Mouse (Mus musculus) bone marrow, adult 2 months (tissue): ENCODE data around the gene Cep128. TPM values are rescaled to one million over a fixed set of nuclear protein-coding genes. Genes with fewer than 3 reads are reported as not detected.
"Not testable (repeated sequence)": the region's sequence is repeated elsewhere in the genome, so short reads cannot be mapped to it uniquely, and the experiment has no call there.

Experiments used
- H3K27ac ChIP-seq: fragments of 200-500 bp; 2 replicates; pipeline ENCODE4 v1.5.1; 2012; ENCODE audit warnings: low read depth, mild to moderate bottlenecking, control low read depth, inconsistent platforms, low read length; ENCODE audit not compliant: control insufficient read depth, poor library complexity, insufficient read depth
- H3K4me1 ChIP-seq: fragments of 200-500 bp; 2 replicates; pipeline ENCODE4 v1.6.1; 2011; ENCODE audit warnings: low read length; ENCODE audit not compliant: control insufficient read depth, insufficient read depth
- H3K4me3 ChIP-seq: fragments of 200-500 bp; replicated peaks from 2 replicates; pipeline ENCODE3; 2011; ENCODE audit warnings: mild to moderate bottlenecking, low read depth, low read length, control low read depth; ENCODE audit not compliant: control insufficient read depth
- CTCF ChIP-seq: fragments of 200-500 bp; IDR thresholded peaks from 2 replicates; pipeline ENCODE4 v1.5.1; 2011; ENCODE audit warnings: low read length, control low read depth; ENCODE audit not compliant: control insufficient read depth, insufficient read depth
- POLR2A ChIP-seq: fragments of 200-500 bp; IDR thresholded peaks from 2 replicates; pipeline ENCODE4 v1.6.1; 2011; ENCODE audit warnings: low read depth, mild to moderate bottlenecking, control low read depth, low read length, borderline replicate concordance; ENCODE audit not compliant: control insufficient read depth
- WGBS: fragments of 180-500 bp; shearing (Covaris S2); methylation state at CpG from one replicate; pipeline ENCODE4 v1.1.7; 2018; 5-methylcytosine and 5-hydroxymethylcytosine counted together
- polyA plus RNA-seq: library from polyadenylated mRNA; stranded (reverse); fragments of >200 nt; gene quantifications from 2 replicates; pipeline ENCODE4 v1.2.4, GENCODE M21; 2011; ENCODE audit warnings: low replicate concordance; ENCODE audit not compliant: missing spikeins, insufficient read depth, insufficient read length

Gene Cep128
- polyA plus RNA-seq, 1 experiment, result 67.8 TPM

DNA sequence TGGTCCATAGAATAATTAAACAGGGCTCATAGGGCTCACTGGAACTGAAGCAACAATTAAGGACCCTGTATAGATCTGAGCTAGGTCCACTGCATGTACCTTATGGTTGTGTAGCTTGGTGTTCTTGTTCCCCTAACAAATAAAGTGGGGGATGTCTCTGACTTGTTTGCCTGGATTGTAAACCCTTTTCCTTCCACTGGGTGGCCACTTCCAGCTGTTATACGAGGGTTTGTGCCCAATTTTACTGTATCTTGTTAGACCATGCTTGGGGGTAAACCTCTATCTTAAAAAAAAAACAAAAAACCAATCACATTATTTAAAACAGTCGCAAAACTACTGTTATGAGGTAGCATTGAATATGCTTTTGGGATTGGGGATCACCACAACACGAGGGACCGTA lies 402.2 kb downstream of the Cep128 start:
- H3K27ac ChIP-seq, result no peak overlapping the region

DNA sequence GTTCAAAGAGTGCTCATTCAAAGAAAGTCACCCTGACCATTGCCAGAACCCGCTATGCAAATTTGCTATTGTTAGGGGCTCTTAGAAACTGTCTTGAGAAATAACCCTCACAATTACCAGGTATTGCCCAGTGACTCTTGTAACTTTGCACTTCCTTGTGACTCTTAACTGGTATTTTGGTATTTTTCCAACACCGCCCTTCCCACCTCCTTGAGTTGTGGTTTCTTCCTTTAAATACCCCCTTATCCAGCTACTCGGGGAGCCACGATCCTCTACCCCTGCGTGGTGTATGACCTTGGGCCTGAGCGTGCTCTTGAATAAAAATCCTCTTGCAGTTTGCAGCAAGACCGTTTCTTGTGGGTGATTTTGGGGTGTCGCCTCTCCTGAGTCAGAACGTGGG lies 407.8 kb downstream of the Cep128 start:
- not testable (repeated sequence) for H3K4me3 ChIP-seq, H3K27ac ChIP-seq, H3K4me1 ChIP-seq
- 83% methylated on average over 9 of the region's 9 CpGs for WGBS

More for the DNA sequence above, 402.2 kb downstream of the Cep128 start:
- WGBS, result 70% methylated on average over 4 of the region's 4 CpGs
- TF ChIP-seq POLR2A, result no peak
- TF ChIP-seq CTCF, result no peak
- no peak overlapping the region for H3K4me3 ChIP-seq
- no peaks in the 10 kb centered on the region for H3K4me1 ChIP-seq

DNA sequence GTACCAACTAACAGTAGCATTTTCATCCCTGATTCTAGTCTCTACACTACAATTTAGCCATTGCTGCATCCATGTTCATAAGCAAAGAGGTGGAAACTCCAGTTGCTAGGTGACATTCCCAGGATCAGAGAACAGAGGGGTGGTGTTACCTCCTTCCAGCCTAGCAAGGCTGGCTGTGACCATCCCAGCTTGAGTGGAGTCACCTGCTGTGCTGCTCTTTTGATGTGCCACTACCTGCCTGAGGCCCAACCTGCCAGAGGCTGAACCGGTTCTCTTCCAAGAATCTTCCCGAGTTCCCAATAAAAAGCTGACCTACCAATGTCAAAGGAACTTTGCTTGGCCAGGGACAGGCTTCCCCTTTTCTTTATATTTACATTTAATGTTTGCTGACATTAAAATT lies 408.8 kb downstream of the Cep128 start:
- H3K4me1 ChIP-seq, result no peaks in the 10 kb centered on the region
- no peak overlapping the region for H3K4me3 ChIP-seq
- TF ChIP-seq POLR2A (no peak), CTCF (no peak)
- H3K27ac ChIP-seq, result no peak overlapping the region
- 49% methylated on average over 2 of the region's 2 CpGs for WGBS

DNA sequence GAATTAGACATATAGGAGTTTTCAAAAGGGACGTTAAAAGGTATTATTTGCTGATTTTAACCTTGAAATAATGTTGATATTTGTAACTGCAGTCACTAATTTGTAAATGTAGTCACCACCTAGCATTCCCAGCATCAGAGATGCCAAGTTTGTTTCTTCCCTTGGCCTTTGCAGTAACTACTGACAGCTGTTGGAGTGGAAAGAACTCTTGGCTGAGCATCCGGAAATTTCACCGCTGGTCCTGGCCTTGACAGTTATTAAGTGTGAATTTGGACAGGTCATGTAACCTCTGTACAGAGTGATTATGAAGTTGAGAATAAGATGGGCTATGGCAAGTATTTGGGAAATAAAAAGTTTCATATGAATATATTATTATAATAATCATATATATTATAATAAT lies 413.1 kb downstream of the Cep128 start:
- TF ChIP-seq CTCF (no peak), POLR2A (no peak)
- WGBS, result 85% methylated on average over 3 of the region's 3 CpGs
- no peak overlapping the region for H3K4me3 ChIP-seq
- H3K27ac ChIP-seq, result no peak overlapping the region
- H3K4me1 ChIP-seq, result no peaks in the 10 kb centered on the region

DNA sequence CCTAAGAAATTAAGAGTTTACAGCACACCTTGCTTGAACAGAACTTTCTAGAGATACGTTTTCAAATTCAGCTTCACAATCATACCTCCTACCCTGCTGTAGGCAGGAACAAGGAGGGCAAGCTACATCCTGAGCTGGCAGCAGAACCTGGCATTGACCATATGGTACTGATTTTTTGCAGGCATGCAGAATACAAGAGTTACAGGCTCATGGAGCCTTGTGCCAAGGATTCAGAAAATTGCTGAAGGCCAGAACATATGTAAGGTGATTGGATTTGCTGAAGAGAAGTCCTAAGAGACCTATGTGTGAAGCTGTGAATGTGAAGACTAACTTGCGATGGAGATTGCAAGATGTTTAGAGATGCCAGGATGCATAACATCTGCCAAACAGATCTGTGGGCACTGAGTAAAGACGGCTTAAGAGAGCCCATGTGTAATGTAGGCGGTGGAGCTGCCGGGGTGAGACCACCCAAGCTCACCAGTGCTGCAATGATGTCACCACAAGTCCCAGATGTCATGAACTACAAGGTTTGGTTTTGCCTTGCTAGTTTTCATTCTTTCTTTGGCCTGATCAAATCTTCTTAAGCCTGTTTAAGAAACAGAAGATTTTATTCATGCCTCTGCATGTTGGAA lies 422.7 kb downstream of the Cep128 start:
- H3K27ac ChIP-seq, result no peak overlapping the region
- WGBS, result 80% methylated on average over 5 of the region's 5 CpGs
- no peak for TF ChIP-seq CTCF
- no peak for TF ChIP-seq POLR2A
- no peaks in the 10 kb centered on the region for H3K4me1 ChIP-seq
- no peak overlapping the region for H3K4me3 ChIP-seq

DNA sequence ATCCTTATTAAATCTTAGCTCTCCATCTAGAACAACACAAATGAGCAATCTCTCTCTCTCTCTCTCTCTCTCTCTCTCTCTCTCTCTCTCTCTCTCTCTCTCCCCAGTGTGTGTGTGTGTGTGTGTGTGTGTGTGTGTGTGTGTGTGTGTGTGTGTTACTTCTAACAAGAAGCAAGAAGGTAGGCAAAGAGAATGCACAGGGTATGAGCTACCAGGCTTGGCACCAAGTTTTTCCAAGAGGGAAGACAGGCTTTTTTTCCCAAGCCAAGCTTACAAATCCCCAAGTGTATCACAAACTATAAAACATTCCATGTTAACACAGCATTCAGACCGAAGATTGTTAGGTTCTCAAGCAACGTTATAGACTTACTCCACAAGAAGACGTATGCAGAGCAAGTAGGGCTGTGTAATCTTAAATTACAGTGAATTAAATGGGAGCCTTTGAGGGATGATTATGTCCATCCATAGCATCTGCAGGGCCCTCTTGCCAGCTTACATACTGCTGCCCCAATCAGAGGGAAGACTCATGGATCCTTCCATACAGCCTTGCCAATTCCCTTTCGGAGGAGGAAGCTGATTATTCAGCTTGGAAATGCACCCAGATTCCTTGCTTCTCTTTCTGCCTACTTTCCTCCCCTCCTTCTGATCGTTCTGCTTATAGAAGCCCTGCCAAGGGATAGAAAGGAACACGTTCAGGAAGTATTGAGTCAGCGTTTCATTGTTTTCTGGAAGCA lies 429.3 kb downstream of the Cep128 start:
- Histone ChIP-seq H3K4me3 (no peak overlapping the region), H3K4me1 (no peaks in the 10 kb centered on the region), H3K27ac (no peak overlapping the region)
- WGBS, result 67% methylated on average over 7 of the region's 7 CpGs
- TF ChIP-seq POLR2A (no peak), CTCF (no peak)

Other genes with a start within 250 kb of the Cep128 start
- gene Tshr, start 154 bp upstream of the Cep128 start, polyA plus RNA-seq, result 0.35 and 0.38 TPM in 2 replicates
- 26.2 and 38.5 TPM in 2 replicates for gene Gtf2a1, start 206.1 kb upstream of the Cep128 start, polyA plus RNA-seq